Mouse (Mus musculus) heart, adult 9 months (tissue): ENCODE measurements around the gene Pdcd2l.

Experiments used
- DNase-seq, 2 experiments: peaks; one replicate each; pipeline ENCODE4 v3.0.0; 2022; ENCODE audit warnings: low spot score in 2 of 2

Pdcd2l gene

GRCm38 (mm10) chr7:34141123-34141522 lies 55.3 kb downstream of the Pdcd2l start:
- DNase-seq, result no peak

GRCm38 (mm10) chr7:34139493-34139892 lies 57.0 kb downstream of the Pdcd2l start:
- no peak for DNase-seq
